Mouse (Mus musculus): ENCODE measurements around the gene Mier2. TPM values are rescaled to one million over a fixed set of nuclear protein-coding genes. Genes with fewer than 3 reads are reported as not detected.

Mier2 gene
- total and polyA plus RNA-seq, 3 experiments: 22.4 to 30.2 (median 26.7) TPM

DNA sequence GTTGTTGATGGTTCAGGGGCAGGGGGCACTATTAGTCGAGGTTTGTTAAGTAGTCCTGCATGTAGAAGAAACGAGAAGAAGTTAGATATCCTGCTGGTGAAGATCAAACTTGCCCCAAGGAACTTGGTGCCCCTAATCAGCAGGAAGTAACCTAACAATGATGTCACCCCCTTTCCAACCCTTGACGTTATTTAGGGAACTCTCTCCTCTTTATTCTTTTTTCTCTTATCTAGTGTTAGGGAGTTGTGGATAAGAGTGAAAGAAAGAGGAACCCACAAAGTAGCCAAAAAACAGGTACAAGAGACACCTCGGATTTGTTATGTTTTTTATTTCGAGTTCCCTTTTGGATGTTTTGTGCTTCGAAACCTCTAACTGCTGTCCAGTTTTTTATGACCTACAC is 39.1 kb upstream of the Mier2 start:
- H3K27ac ChIP-seq (ENCODE audit: insufficient read depth, low read depth): no peak overlapping the region
- no peak overlapping the region for H3K4me2 ChIP-seq (ENCODE audit: insufficient read depth, low read depth, poor library complexity, severe bottlenecking)
- TF ChIP-seq E2F4 (IDR thresholded peaks at IDR 0.05; ENCODE audit: insufficient replicate concordance, low read depth, low read length) (no peak), HCFC1 (IDR thresholded peaks at IDR 0.05; ENCODE audit: low read depth, low read length) (no peak), SIN3A (IDR thresholded peaks at IDR 0.05; ENCODE audit: low read length) (no peak), SMC3 (IDR thresholded peaks at IDR 0.05; ENCODE audit: low read depth, low read length) (no peak), NRF1 (IDR thresholded peaks at IDR 0.05; ENCODE audit: low read depth, low read length) (no peak), EP300 (IDR thresholded peaks at IDR 0.05; ENCODE audit: low read length) (no peak), MYC (IDR thresholded peaks at IDR 0.05; ENCODE audit: low read depth, low read length) (no peak), CHD2 (IDR thresholded peaks at IDR 0.05; ENCODE audit: low read length) (no peak), POLR2A (IDR thresholded peaks at IDR 0.05; ENCODE audit: low read depth, low read length) (no peak), CTCF (conservative IDR thresholded peaks at IDR 0.05 in 1 of 2, IDR thresholded peaks at IDR 0.05 in 1 of 2; ENCODE audit: low read depth in 2 of 2, low read length in 2 of 2) (no peak), BHLHE40 (IDR thresholded peaks at IDR 0.05; ENCODE audit: low read depth, low read length) (no peak), ZMIZ1 (IDR thresholded peaks at IDR 0.05; ENCODE audit: low read depth, low read length) (no peak), JUND (conservative IDR thresholded peaks at IDR 0.05; ENCODE audit: low read depth, low read length) (no peak), IRF4 (IDR thresholded peaks at IDR 0.05; ENCODE audit: low read depth, low read length) (no peak), ETS1 (conservative IDR thresholded peaks at IDR 0.05; ENCODE audit: low read depth, low read length) (no peak), UBTF (IDR thresholded peaks at IDR 0.05; ENCODE audit: low read depth, low read length) (no peak), TCF12 (IDR thresholded peaks at IDR 0.05; ENCODE audit: low read depth, low read length) (no peak), MEF2A (IDR thresholded peaks at IDR 0.05; ENCODE audit: borderline replicate concordance, low read depth, low read length) (no peak), NELFE (IDR thresholded peaks at IDR 0.05; ENCODE audit: low read depth, low read length) (no peak)
- H3K9me3 ChIP-seq (replicated peaks; ENCODE audit: low read length): peaks cover 6% of the 10 kb centered on the region
- no peak overlapping the region for H3K9ac ChIP-seq (ENCODE audit: insufficient read depth, low read depth)
- no peaks in the 10 kb centered on the region for H3K79me2 ChIP-seq (replicated peaks; ENCODE audit: control insufficient read depth, extremely low read depth, insufficient read depth, poor library complexity, severe bottlenecking)
- peaks cover 49% of the 10 kb centered on the region for H3K27me3 ChIP-seq (replicated peaks)
- no peak for DNase-seq (ENCODE audit: extremely low read depth)
- in situ Hi-C loops (cut with MboI; ENCODE audit: low pct_ligation_motif_present, low pct_unique_long_range_greater_than_20kb, low sequenced_read_pairs) (no loop called here), dilution Hi-C loops (cut with MboI; ENCODE audit: extremely low pct_ligation_motif_present, extremely low pct_unique_long_range_greater_than_20kb, low sequenced_read_pairs) (no loop called here)
- H3K4me1 ChIP-seq (ENCODE audit: control insufficient read depth in 1 of 2, insufficient read depth in 2 of 2): peaks cover 7 to 12% of the 10 kb centered on the region in 2 experiments
- no peak overlapping the region for H3K4me3 ChIP-seq (replicated peaks in 1 of 3; ENCODE audit: low read depth in 2 of 3, low read length in 2 of 3, poor library complexity in 1 of 3)
- H3K36me3 ChIP-seq (replicated peaks in 1 of 2; ENCODE audit: control insufficient read depth in 1 of 2, insufficient read depth in 1 of 2, low read length in 1 of 2): no peaks in the 10 kb centered on the region

DNA sequence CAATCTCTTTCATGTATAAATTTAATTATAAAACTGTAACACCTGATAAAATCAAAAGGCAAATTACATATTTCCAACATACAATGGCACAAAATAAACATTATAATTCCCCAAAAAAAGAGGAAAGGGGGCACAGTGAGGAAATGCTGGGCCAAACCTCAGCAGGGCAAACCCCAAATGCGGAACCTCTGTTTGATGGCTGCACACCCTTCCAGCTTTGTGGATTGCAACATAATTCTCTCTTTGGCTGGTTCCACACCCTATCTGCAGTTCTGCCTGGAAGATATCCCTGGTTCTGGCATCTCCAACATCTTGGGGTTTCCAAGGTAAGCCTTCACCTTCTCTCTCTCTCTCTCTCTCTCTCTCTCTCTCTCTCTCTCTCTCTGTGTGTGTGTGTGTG is 35.7 kb upstream of the Mier2 start:
- Histone ChIP-seq H3K4me3 (replicated peaks in 1 of 3; ENCODE audit: low read depth in 2 of 3, low read length in 2 of 3, poor library complexity in 1 of 3) (no peak overlapping the region), H3K36me3 (replicated peaks in 1 of 2; ENCODE audit: control insufficient read depth in 1 of 2, insufficient read depth in 1 of 2, low read length in 1 of 2) (no peaks in the 10 kb centered on the region), H3K27me3 (replicated peaks) (peaks cover 32% of the 10 kb centered on the region), H3K4me2 (ENCODE audit: insufficient read depth, low read depth, poor library complexity, severe bottlenecking) (no peak overlapping the region), H3K9me3 (replicated peaks; ENCODE audit: low read length) (peaks cover 6% of the 10 kb centered on the region), H3K9ac (ENCODE audit: insufficient read depth, low read depth) (no peak overlapping the region), H3K79me2 (replicated peaks; ENCODE audit: control insufficient read depth, extremely low read depth, insufficient read depth, poor library complexity, severe bottlenecking) (no peaks in the 10 kb centered on the region), H3K4me1 (ENCODE audit: control insufficient read depth in 1 of 2, insufficient read depth in 2 of 2) (peaks cover 3 to 14% of the 10 kb centered on the region in 2 experiments; a peak in 2 of 4 replicates), H3K27ac (ENCODE audit: insufficient read depth, low read depth) (no peak overlapping the region)
- dilution Hi-C loops (cut with MboI; ENCODE audit: extremely low pct_ligation_motif_present, extremely low pct_unique_long_range_greater_than_20kb, low sequenced_read_pairs) (no loop called here), in situ Hi-C loops (cut with MboI; ENCODE audit: low pct_ligation_motif_present, low pct_unique_long_range_greater_than_20kb, low sequenced_read_pairs) (no loop called here)
- TF ChIP-seq MXI1 (IDR thresholded peaks at IDR 0.05; ENCODE audit: low read depth, low read length): no peak
- no peak for TF ChIP-seq NRF1 (IDR thresholded peaks at IDR 0.05; ENCODE audit: low read depth, low read length)
- no peak for TF ChIP-seq JUND (conservative IDR thresholded peaks at IDR 0.05; ENCODE audit: low read depth, low read length)
- no peak for TF ChIP-seq TBP (conservative IDR thresholded peaks at IDR 0.05; ENCODE audit: low read depth, low read length)
- no peak for TF ChIP-seq NELFE (IDR thresholded peaks at IDR 0.05; ENCODE audit: low read depth, low read length)
- no peak for TF ChIP-seq POLR2A (IDR thresholded peaks at IDR 0.05; ENCODE audit: low read depth, low read length)
- TF ChIP-seq MEF2A (IDR thresholded peaks at IDR 0.05; ENCODE audit: borderline replicate concordance, low read depth, low read length): no peak
- TF ChIP-seq JUN (IDR thresholded peaks at IDR 0.05; ENCODE audit: insufficient read depth, low read depth, low read length): no peak
- no peak for TF ChIP-seq ZNF384 (IDR thresholded peaks at IDR 0.05; ENCODE audit: low read depth, low read length)
- no peak for TF ChIP-seq CHD2 (IDR thresholded peaks at IDR 0.05; ENCODE audit: low read length)
- no peak for TF ChIP-seq USF1 (IDR thresholded peaks at IDR 0.05; ENCODE audit: low read depth, low read length)
- no peak for TF ChIP-seq ELF1 (IDR thresholded peaks at IDR 0.05; ENCODE audit: low read depth, low read length)
- no peak for TF ChIP-seq E2F4 (IDR thresholded peaks at IDR 0.05; ENCODE audit: insufficient replicate concordance, low read depth, low read length)
- TF ChIP-seq CHD1 (IDR thresholded peaks at IDR 0.05; ENCODE audit: low read depth, low read length): no peak
- TF ChIP-seq GABPA (IDR thresholded peaks at IDR 0.05; ENCODE audit: insufficient replicate concordance, low read depth, low read length): no peak
- no peak for TF ChIP-seq BHLHE40 (IDR thresholded peaks at IDR 0.05; ENCODE audit: low read depth, low read length)
- no peak for TF ChIP-seq USF2 (conservative IDR thresholded peaks at IDR 0.05; ENCODE audit: low read depth, low read length)
- TF ChIP-seq MAX (IDR thresholded peaks at IDR 0.05; ENCODE audit: low read length): no peak
- TF ChIP-seq ETS1 (conservative IDR thresholded peaks at IDR 0.05; ENCODE audit: low read depth, low read length): no peak
- TF ChIP-seq UBTF (IDR thresholded peaks at IDR 0.05; ENCODE audit: low read depth, low read length): no peak
- no peak for DNase-seq (ENCODE audit: extremely low read depth)
